Mouse (Mus musculus): ENCODE measurements around the gene Gramd1a. TPM values are rescaled to one million over a fixed set of nuclear protein-coding genes. Genes with fewer than 3 reads are reported as not detected.

Gramd1a gene
- polyA plus RNA-seq, 1 experiment = 53.9 TPM

DNA sequence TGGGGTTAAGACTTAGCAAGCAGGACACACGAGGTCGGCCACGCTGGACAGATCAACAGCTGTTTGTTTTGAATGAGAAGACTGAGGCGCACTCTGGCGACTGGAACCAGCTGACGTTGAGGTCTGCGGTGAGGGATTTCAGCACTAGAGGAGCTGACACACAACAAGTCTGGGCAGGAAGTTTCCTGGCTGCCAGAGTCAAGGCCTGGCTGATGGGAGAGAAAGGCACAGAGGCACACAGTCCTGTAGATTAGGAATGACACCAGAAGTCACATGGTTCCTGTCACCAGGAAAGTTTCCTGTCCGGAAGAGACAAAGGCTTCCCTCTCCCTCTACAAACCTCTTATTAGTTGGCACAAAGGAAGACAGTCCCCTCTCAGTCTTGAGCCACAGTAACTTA, 12.7 kb upstream of the Gramd1a start:
- no peak for TF ChIP-seq CTCF (IDR thresholded peaks at IDR 0.05; ENCODE audit: borderline replicate concordance, insufficient read depth, low read length)
- TF ChIP-seq POLR2A (IDR thresholded peaks at IDR 0.05; ENCODE audit: low read depth, low read length) = no peak
- Histone ChIP-seq H3K4me1 (ENCODE audit: control insufficient read depth, insufficient read depth, low read length) (no peaks in the 10 kb centered on the region), H3K27ac (ENCODE audit: insufficient read depth, low read length) (no peak overlapping the region), H3K4me3 (ENCODE audit: insufficient read depth, low read length) (no peak overlapping the region)

DNA sequence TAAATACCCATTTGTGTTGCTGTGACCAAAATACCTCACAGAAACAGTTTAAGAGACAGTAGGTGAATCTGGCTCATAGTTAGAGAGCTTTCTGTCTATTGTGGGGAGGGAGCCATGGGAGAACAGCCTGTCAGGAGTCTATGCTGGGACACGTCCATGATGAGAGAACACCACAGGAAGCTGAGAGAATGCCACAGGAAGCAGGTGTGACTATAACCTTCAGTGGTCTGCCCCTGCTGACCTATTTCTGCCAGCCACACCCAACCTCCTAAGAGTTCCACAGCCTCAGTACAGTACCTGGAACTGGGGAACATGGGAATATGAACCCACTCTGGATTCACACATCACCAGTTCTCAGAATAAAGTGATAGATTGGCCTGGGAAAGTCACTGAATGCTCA, 9.1 kb upstream of the Gramd1a start:
- no peak for TF ChIP-seq POLR2A (IDR thresholded peaks at IDR 0.05; ENCODE audit: low read depth, low read length)
- TF ChIP-seq CTCF (IDR thresholded peaks at IDR 0.05; ENCODE audit: borderline replicate concordance, insufficient read depth, low read length) = no peak
- H3K4me1 ChIP-seq (ENCODE audit: control insufficient read depth, insufficient read depth, low read length) = no peaks in the 10 kb centered on the region
- no peak overlapping the region for H3K27ac ChIP-seq (ENCODE audit: insufficient read depth, low read length)
- H3K4me3 ChIP-seq (ENCODE audit: insufficient read depth, low read length) = no peak overlapping the region

- TF ChIP-seq POLR2A (IDR thresholded peaks at IDR 0.05; ENCODE audit: low read depth, low read length) = no peak
- no peak for TF ChIP-seq CTCF (IDR thresholded peaks at IDR 0.05; ENCODE audit: borderline replicate concordance, insufficient read depth, low read length)
- Histone ChIP-seq H3K27ac (ENCODE audit: insufficient read depth, low read length) (no peak overlapping the region), H3K4me3 (ENCODE audit: insufficient read depth, low read length) (no peak overlapping the region), H3K4me1 (ENCODE audit: control insufficient read depth, insufficient read depth, low read length) (no peaks in the 10 kb centered on the region)
Measured at GRCm38 (mm10) chr7:31163666-31164577, 8.2 kb upstream of the Gramd1a start.

- Histone ChIP-seq H3K4me1 (ENCODE audit: control insufficient read depth, insufficient read depth, low read length) (no peaks in the 10 kb centered on the region), H3K27ac (ENCODE audit: insufficient read depth, low read length) (no peak overlapping the region), H3K4me3 (ENCODE audit: insufficient read depth, low read length) (no peak overlapping the region)
- no peak for TF ChIP-seq CTCF (IDR thresholded peaks at IDR 0.05; ENCODE audit: borderline replicate concordance, insufficient read depth, low read length)
- no peak for TF ChIP-seq POLR2A (IDR thresholded peaks at IDR 0.05; ENCODE audit: low read depth, low read length)
Measured at GRCm38 (mm10) chr7:31162324-31162723, 6.6 kb upstream of the Gramd1a start.

DNA sequence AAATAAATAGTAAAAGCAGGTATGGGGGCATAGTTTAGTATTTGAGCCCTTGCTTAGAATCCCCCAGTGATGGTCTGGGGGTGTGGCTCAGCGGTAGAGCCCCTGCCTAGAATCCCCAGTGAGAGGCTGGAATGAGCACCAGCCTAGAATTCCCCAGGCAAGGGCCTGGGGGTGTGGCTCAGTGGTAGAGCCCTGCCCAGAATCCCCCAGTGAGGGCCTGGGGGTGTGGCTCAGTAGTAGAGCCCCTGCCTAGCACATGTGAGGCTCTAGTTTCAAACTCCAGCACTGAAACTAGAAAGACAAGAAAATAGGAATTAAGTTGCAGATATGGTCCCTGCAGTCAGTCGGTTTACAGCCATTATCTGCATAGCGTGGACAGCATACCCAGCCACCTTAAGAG, 6.1 kb upstream of the Gramd1a start:
- no peak overlapping the region for H3K4me3 ChIP-seq (ENCODE audit: insufficient read depth, low read length)
- no peak overlapping the region for H3K27ac ChIP-seq (ENCODE audit: insufficient read depth, low read length)
- no peaks in the 10 kb centered on the region for H3K4me1 ChIP-seq (ENCODE audit: control insufficient read depth, insufficient read depth, low read length)
- TF ChIP-seq CTCF (IDR thresholded peaks at IDR 0.05; ENCODE audit: borderline replicate concordance, insufficient read depth, low read length) = no peak
- no peak for TF ChIP-seq POLR2A (IDR thresholded peaks at IDR 0.05; ENCODE audit: low read depth, low read length)

DNA sequence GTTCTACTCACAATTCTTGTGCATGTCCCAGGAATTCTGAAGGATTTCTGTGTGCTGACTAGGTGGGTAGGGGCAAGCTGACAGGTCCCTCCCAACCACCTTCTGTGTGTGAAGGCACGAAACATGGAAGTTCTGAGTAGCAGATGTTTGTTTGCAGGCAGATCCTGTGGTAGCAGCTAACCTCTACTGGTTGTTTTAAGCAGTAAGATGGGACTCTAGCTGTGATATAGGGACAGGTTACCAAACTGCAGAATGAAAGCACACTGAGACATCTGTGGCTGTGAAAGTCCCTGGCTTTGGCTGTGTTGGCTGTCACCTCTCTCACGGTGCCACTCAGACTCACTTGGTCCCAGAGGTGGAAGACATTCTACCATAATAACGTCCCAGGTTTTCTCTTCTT, 5.5 kb upstream of the Gramd1a start:
- TF ChIP-seq POLR2A (IDR thresholded peaks at IDR 0.05; ENCODE audit: low read depth, low read length) (no peak), CTCF (IDR thresholded peaks at IDR 0.05; ENCODE audit: borderline replicate concordance, insufficient read depth, low read length) (no peak)
- Histone ChIP-seq H3K4me3 (ENCODE audit: insufficient read depth, low read length) (no peak overlapping the region), H3K27ac (ENCODE audit: insufficient read depth, low read length) (no peak overlapping the region), H3K4me1 (ENCODE audit: control insufficient read depth, insufficient read depth, low read length) (no peaks in the 10 kb centered on the region)

- Histone ChIP-seq H3K4me1 (ENCODE audit: control insufficient read depth, insufficient read depth, low read length) (no peaks in the 10 kb centered on the region), H3K27ac (ENCODE audit: insufficient read depth, low read length) (no peak overlapping the region), H3K4me3 (ENCODE audit: insufficient read depth, low read length) (no peak overlapping the region)
- TF ChIP-seq CTCF (IDR thresholded peaks at IDR 0.05; ENCODE audit: borderline replicate concordance, insufficient read depth, low read length) = no peak
- TF ChIP-seq POLR2A (IDR thresholded peaks at IDR 0.05; ENCODE audit: low read depth, low read length) = no peak
Measured at GRCm38 (mm10) chr7:31160763-31161162, 5.1 kb upstream of the Gramd1a start.

DNA sequence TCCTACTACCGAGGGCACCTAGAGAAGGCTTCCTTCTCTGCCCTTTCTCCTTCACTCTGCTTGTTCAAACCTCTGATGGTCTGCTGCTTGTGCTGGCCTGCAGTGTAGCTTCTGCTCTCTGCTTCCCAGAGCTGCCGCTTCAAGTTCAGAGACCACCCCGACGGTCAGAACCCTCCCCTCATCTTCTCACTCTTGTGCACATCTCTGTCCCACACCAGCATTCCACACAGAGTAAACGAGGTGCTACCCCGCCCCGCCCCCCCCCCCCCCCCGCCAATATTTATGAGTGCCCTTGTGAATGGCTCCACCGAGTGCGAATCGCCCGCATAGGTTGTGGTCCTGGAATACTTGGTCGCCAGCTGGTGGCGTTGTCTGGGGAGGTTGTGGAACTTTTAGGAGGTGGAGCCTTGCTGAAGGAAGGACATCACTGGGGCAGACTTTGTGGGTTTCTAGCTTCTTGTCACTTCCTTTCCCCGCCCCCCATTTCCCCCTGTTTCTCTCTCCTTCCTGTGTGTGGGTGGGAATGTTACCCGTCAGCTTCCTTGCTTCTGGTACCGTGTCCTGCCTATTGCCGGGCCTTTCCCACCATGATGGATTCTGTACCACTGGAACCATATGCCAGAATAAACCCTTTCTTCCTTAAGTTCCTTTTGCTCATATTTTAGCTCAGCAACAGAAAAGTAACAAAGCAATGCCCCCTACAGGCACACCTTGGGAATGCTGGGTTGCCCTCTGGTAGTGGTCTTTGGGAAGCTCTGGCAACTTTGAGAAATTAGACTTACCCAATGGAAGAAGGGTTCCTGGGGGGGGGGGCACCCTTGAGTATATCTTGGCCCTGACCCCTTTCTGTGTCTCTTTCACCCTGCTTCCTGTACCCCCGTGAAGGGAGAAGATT, 585 bp upstream of the Gramd1a start:
- Histone ChIP-seq H3K27ac (ENCODE audit: insufficient read depth, low read length) (no peak overlapping the region), H3K4me1 (ENCODE audit: control insufficient read depth, insufficient read depth, low read length) (no peaks in the 10 kb centered on the region), H3K4me3 (ENCODE audit: insufficient read depth, low read length) (no peak overlapping the region)
- TF ChIP-seq CTCF (IDR thresholded peaks at IDR 0.05; ENCODE audit: borderline replicate concordance, insufficient read depth, low read length) (no peak), POLR2A (IDR thresholded peaks at IDR 0.05; ENCODE audit: low read depth, low read length) (no peak)

GRCm38 (mm10) chr7:31153536-31154320, 2.0 kb downstream of the Gramd1a start:
- no peak for TF ChIP-seq POLR2A (IDR thresholded peaks at IDR 0.05; ENCODE audit: low read depth, low read length)
- Histone ChIP-seq H3K4me1 (ENCODE audit: control insufficient read depth, insufficient read depth, low read length) (no peaks in the 10 kb centered on the region), H3K4me3 (ENCODE audit: insufficient read depth, low read length) (no peak overlapping the region), H3K27ac (ENCODE audit: insufficient read depth, low read length) (no peak overlapping the region)

Measured in embryonic fibroblast, embryonic 13.5 days (primary cell).